Comparison of ENCODE assay signal across 1 mouse cellular context in genomic region chr2:92014891-92015290, GRCm38 (mm10).
TF ChIP-seq lines count a peak whose summit lies in the region.

No protein-coding gene starts in this region.

TF ChIP-seq in MEL, 35 proteins besides CTCF, POLR2A, EP300 and RAD21:
- TF ChIP-seq JUND (IDR thresholded peaks at IDR 0.05; ENCODE audit: low read depth, low read length) (no peak), POLR2AphosphoS2 (IDR thresholded peaks at IDR 0.05; ENCODE audit: low read length) (no peak), SMC3 (IDR thresholded peaks at IDR 0.05; ENCODE audit: low read depth, low read length) (peak; percentile 24)
